Mouse (Mus musculus) hindbrain, postnatal 0 days (tissue): ENCODE data around the gene Ebi3. TPM values are rescaled to one million over a fixed set of nuclear protein-coding genes. Genes with fewer than 3 reads are reported as not detected.

ENCODE experiments used
- ATAC-seq: fragments of 200-750 bp; cut with Nextera tagmentation; 2 replicates; pipeline ENCODE4 v1.8.0; 2017; ENCODE audit warnings: mild to moderate bottlenecking, moderate TSS enrichment, moderate library complexity
- DNase-seq: peaks from one replicate; pipeline ENCODE4 v3.0.0-alpha.2; 2015; ENCODE audit warnings: low spot score
- H3K27ac ChIP-seq: fragments of 300-500 bp; sonication (generic); 2 replicates; pipeline ENCODE4 v1.5.1; 2014; ENCODE audit warnings: mild to moderate bottlenecking
- H3K27me3 ChIP-seq: fragments of 300-500 bp; sonication (generic); 2 replicates; pipeline ENCODE4 v1.6.1; 2014; ENCODE audit warnings: low read length, mixed read lengths; ENCODE audit not compliant: insufficient read depth
- H3K36me3 ChIP-seq: fragments of 300-500 bp; sonication (generic); 2 replicates; pipeline ENCODE4 v1.6.1; 2014; ENCODE audit warnings: low read length, mixed read lengths; ENCODE audit not compliant: insufficient read depth
- H3K4me1 ChIP-seq: fragments of 300-500 bp; sonication (generic); 2 replicates; pipeline ENCODE4 v1.6.1; 2014; ENCODE audit warnings: antibody characterized with exemption, low read length, mixed read lengths; ENCODE audit not compliant: insufficient read depth
- H3K4me2 ChIP-seq: fragments of 300-500 bp; sonication (generic); 2 replicates; pipeline ENCODE4 v1.6.1; 2014; ENCODE audit warnings: low read depth, mild to moderate bottlenecking, low read length, moderate library complexity, mixed read lengths
- H3K4me3 ChIP-seq: fragments of 300-500 bp; sonication (generic); 2 replicates; pipeline ENCODE4 v1.5.1; 2014; ENCODE audit warnings: low read length
- H3K9ac ChIP-seq: fragments of 300-500 bp; sonication (generic); replicated peaks from 2 replicates; pipeline ENCODE4 v1.6.1; 2014; ENCODE audit warnings: mild to moderate bottlenecking, low read length, moderate library complexity, mixed read lengths
- H3K9me3 ChIP-seq: fragments of 300-500 bp; sonication (generic); 2 replicates; pipeline ENCODE4 v1.6.1; 2016; ENCODE audit warnings: low read length, mixed read lengths
- CTCF ChIP-seq: IDR thresholded peaks from 2 replicates; pipeline ENCODE4 v1.5.1; 2016; ENCODE audit warnings: antibody characterized with exemption, control low read depth, low read depth
- WGBS: fragments of 180-500 bp; shearing (Covaris S2); extraction: QIAGEN DNeasy Blood & Tissue Kit; methylation state at CpG from one replicate; pipeline ENCODE4 v1.1.7; 2014; 5-methylcytosine and 5-hydroxymethylcytosine counted together
- polyA plus RNA-seq: library from polyadenylated mRNA; unstranded; fragments of >200 nt; fragmentation: Nextera tagmentation; extraction: Ambion mirVana; gene quantifications from 2 replicates; pipeline ENCODE4 v1.2.1, GENCODE M21; 2015
- total RNA-seq: library from RNA; depleted of rRNA; stranded (reverse); fragments of >200 nt; gene quantifications from 2 replicates; pipeline ENCODE4 v1.2.3, GENCODE M21; 2014; rRNA removed

Ebi3 gene
- total and polyA plus RNA-seq, 2 experiments from 2014 or later, result 3.8 to 7.3 TPM

GRCm38 (mm10) chr17:55996007-55996406 is 43.6 kb downstream of the Ebi3 start:
- no peak overlapping the region for H3K27ac ChIP-seq
- H3K4me1 ChIP-seq, result no peaks in the 10 kb centered on the region
- 0 out of 2 replicates have a peak, but pooled peaks cover 5% of the 10 kb centered on the region for H3K27me3 ChIP-seq
- no peak overlapping the region for H3K4me2 ChIP-seq
- no peak for DNase-seq
- peaks cover 6% of the 10 kb centered on the region for H3K36me3 ChIP-seq
- H3K9me3 ChIP-seq, result no peaks in the 10 kb centered on the region
- no peak for TF ChIP-seq CTCF
- WGBS, result 79% methylated on average over 15 of the region's 15 CpGs
- H3K9ac ChIP-seq, result no peak overlapping the region
- no peak for ATAC-seq
- H3K4me3 ChIP-seq, result no peak overlapping the region

DNA sequence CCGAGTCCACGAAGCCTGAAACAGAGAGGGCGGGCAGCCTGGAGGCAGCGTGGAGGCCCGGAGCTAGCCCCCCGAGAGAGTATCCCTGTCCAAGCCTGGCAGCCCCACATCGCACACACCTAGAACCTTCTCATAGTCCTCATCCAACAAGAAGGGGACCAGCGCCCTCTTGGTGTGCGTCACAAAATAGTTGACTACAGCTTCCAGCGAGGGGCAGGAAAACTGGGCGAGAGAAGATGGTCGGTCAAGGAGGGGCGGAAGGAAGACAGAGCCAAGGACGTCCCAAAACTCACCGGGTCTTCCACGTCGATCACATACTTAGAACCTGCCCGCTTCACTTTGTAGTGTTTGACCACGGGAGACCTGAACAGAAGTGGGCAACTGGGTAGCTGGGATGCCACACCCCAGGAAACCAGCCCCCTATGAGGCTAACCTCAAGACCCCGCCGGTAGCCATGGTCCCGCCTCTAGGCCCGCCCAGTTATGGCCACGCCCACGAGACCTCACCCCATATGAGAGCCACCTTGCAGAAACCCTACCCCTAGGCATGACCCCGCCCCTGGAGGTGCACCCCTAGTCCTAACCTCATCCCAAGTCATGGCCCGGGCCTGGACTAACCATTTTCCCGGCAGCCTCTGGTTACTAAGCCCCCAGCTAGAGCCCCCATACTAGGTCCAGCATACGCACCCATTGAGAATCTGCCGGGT is 47.5 kb downstream of the Ebi3 start:
- Histone ChIP-seq H3K4me3 (no peak overlapping the region), H3K4me2 (peak overlapping the region; percentile 19; the same call in 1 of the 2 replicates), H3K9me3 (no peaks in the 10 kb centered on the region), H3K27ac (no peak overlapping the region), H3K27me3 (0 out of 2 replicates have a peak, but pooled peaks cover 5% of the 10 kb centered on the region), H3K36me3 (peaks cover 3% of the 10 kb centered on the region; the same call in 1 of the 2 replicates), H3K4me1 (no peaks in the 10 kb centered on the region), H3K9ac (no peak overlapping the region)
- DNase-seq, result no peak
- TF ChIP-seq CTCF, result no peak; the same call in 1 of the 2 replicates
- 12% methylated on average over 30 of the region's 30 CpGs for WGBS
- peak; percentile 25; the same call in 1 of the 2 replicates for ATAC-seq

- TF ChIP-seq CTCF, result no peak
- DNase-seq (no peak), ATAC-seq (no peak)
- no peak overlapping the region for H3K4me3 ChIP-seq
- no peaks in the 10 kb centered on the region for H3K36me3 ChIP-seq
- H3K9ac ChIP-seq, result no peak overlapping the region
- H3K9me3 ChIP-seq, result no peaks in the 10 kb centered on the region
- H3K27me3 ChIP-seq, result 0 out of 2 replicates have a peak, but pooled peaks cover 5% of the 10 kb centered on the region
- no peaks in the 10 kb centered on the region for H3K4me1 ChIP-seq
- no peak overlapping the region for H3K27ac ChIP-seq
- H3K4me2 ChIP-seq, result no peak overlapping the region
- 76% methylated on average over 3 of the region's 3 CpGs for WGBS
Measured at GRCm38 (mm10) chr17:56003000-56003399, 50.6 kb downstream of the Ebi3 start.

DNA sequence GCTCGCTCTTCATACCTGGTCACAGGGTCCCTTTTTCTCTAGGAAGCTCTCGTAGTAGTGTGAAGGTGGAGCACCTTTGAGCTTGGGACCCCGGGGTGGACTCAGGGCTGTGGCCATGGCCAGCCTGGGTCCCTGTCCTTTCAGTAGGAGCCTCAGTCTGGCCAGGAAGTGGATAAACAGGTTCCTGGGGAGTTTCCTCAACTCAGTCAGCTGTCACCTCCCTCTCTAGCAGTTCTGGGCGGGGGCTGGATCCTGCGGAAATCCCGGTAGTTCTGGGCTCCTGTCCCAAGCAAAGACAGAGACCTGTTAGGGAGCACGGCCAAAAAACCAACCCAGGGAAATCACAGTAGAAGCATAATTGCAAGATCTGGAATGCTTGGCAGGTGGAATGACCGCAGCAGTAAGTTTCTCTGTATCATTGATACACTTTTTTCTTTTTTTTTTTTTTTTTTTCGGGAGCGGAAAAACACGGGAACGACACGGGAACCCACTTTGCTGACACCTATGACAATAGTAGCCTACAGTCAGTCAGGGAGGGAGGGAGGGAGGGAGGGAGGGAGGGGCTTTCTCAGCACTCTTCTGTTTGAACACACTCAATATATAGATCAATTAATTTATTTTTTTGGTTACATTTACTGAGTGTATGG is 53.1 kb downstream of the Ebi3 start, which contains the start of the genes Stap2 and Mpnd:
Stap2 (minus strand) TSS at position 170 of the 647 bp plus-strand sequence.
Mpnd (plus strand) TSS at position 297 of the 647 bp plus-strand sequence.
- Histone ChIP-seq H3K4me1 (peaks cover 9% of the 10 kb centered on the region), H3K9ac (no peak within 1 kb of the TSS), H3K27ac (no peak within 1 kb of the TSS), H3K4me2 (no peak within 1 kb of the TSS), H3K4me3 (no peak within 1 kb of the TSS), H3K27me3 (0 out of 2 replicates have a peak, but pooled peaks cover 3% of the 10 kb centered on the region), H3K36me3 (no peaks in the 10 kb centered on the region), H3K9me3 (no peaks in the 10 kb centered on the region)
- DNase-seq (peak; percentile 54), ATAC-seq (no peak)
- no peak for TF ChIP-seq CTCF
- 48% methylated on average over 10 of the region's 13 CpGs for WGBS

Other genes starting within 250 kb of the Ebi3 start
- gene Pot1b, start 240.0 kb upstream of the Ebi3 start, total RNA-seq, result 7.8 and 10.8 TPM in 2 replicates
- gene Pot1b, start 240.0 kb upstream of the Ebi3 start, polyA plus RNA-seq, result 2.4 and 2.7 TPM in 2 replicates
- 0.16 TPM in 1 of 2 replicates, not detected in the other for gene Adgre4, start 202.7 kb upstream of the Ebi3 start, total RNA-seq
- 0.15 and 0.19 TPM in 2 replicates for gene Adgre4, start 202.7 kb upstream of the Ebi3 start, polyA plus RNA-seq
- 3.6 and 5.1 TPM in 2 replicates for gene Zfp119a, start 73.7 kb upstream of the Ebi3 start, total RNA-seq
- gene Zfp119a, start 73.7 kb upstream of the Ebi3 start, polyA plus RNA-seq, result 6.4 and 7.4 TPM in 2 replicates
- gene Zfp959, start 60.5 kb upstream of the Ebi3 start, total RNA-seq, result 4.8 and 8.8 TPM in 2 replicates
- 7.5 and 8.9 TPM in 2 replicates for gene Zfp959, start 60.5 kb upstream of the Ebi3 start, polyA plus RNA-seq
- 1.8 and 4.3 TPM in 2 replicates for gene Zfp119b, start 3.1 kb upstream of the Ebi3 start, total RNA-seq
- gene Zfp119b, start 3.1 kb upstream of the Ebi3 start, polyA plus RNA-seq, result 5.6 and 6.8 TPM in 2 replicates
- gene Yju2, start 6.5 kb downstream of the Ebi3 start, total RNA-seq, result 6.8 and 18.3 TPM in 2 replicates
- gene Yju2, start 6.5 kb downstream of the Ebi3 start, polyA plus RNA-seq, result 16.7 and 19.4 TPM in 2 replicates
- 233 and 250 TPM in 2 replicates for gene Shd, start 17.8 kb downstream of the Ebi3 start, total RNA-seq
- 150 and 152 TPM in 2 replicates for gene Shd, start 17.8 kb downstream of the Ebi3 start, polyA plus RNA-seq
- gene Fsd1, start 33.9 kb downstream of the Ebi3 start, total RNA-seq, result 136 and 140 TPM in 2 replicates
- 178 and 193 TPM in 2 replicates for gene Fsd1, start 33.9 kb downstream of the Ebi3 start, polyA plus RNA-seq
- 5.4 and 5.9 TPM in 2 replicates for gene Stap2, start 52.9 kb downstream of the Ebi3 start, total RNA-seq
- gene Stap2, start 52.9 kb downstream of the Ebi3 start, polyA plus RNA-seq, result 4.3 and 4.6 TPM in 2 replicates
- 185 and 186 TPM in 2 replicates for gene Mpnd, start 53.1 kb downstream of the Ebi3 start, total RNA-seq
- 106 and 107 TPM in 2 replicates for gene Mpnd, start 53.1 kb downstream of the Ebi3 start, polyA plus RNA-seq
- 76.0 and 79.5 TPM in 2 replicates for gene Sh3gl1, start 84.0 kb downstream of the Ebi3 start, total RNA-seq
- 84.5 and 87.6 TPM in 2 replicates for gene Sh3gl1, start 84.0 kb downstream of the Ebi3 start, polyA plus RNA-seq
- 5.8 and 6.1 TPM in 2 replicates for gene Chaf1a, start 87.8 kb downstream of the Ebi3 start, total RNA-seq
- 4.5 and 5.3 TPM in 2 replicates for gene Chaf1a, start 87.8 kb downstream of the Ebi3 start, polyA plus RNA-seq
- gene Ubxn6, start 122.4 kb downstream of the Ebi3 start, total RNA-seq, result 92.0 and 111 TPM in 2 replicates
- gene Ubxn6, start 122.4 kb downstream of the Ebi3 start, polyA plus RNA-seq, result 75.2 and 77.7 TPM in 2 replicates
- 57.5 and 70.0 TPM in 2 replicates for gene Hdgfl2, start 127.0 kb downstream of the Ebi3 start, total RNA-seq
- 109 and 119 TPM in 2 replicates for gene Hdgfl2, start 127.0 kb downstream of the Ebi3 start, polyA plus RNA-seq
- gene Plin4, start 157.2 kb downstream of the Ebi3 start, total RNA-seq, result 0.61 and 0.99 TPM in 2 replicates
- 0.08 and 0.11 TPM in 2 replicates for gene Plin4, start 157.2 kb downstream of the Ebi3 start, polyA plus RNA-seq
- 2.2 and 3.3 TPM in 2 replicates for gene Plin5, start 165.0 kb downstream of the Ebi3 start, total RNA-seq
- gene Plin5, start 165.0 kb downstream of the Ebi3 start, polyA plus RNA-seq, result 4.1 and 4.4 TPM in 2 replicates
- gene Lrg1, start 169.4 kb downstream of the Ebi3 start, total RNA-seq, result 0.21 TPM in 1 of 2 replicates, not detected in the other
- 0.90 and 0.95 TPM in 2 replicates for gene Lrg1, start 169.4 kb downstream of the Ebi3 start, polyA plus RNA-seq
- gene Sema6b, start 187.7 kb downstream of the Ebi3 start, total RNA-seq, result 91.6 and 97.5 TPM in 2 replicates
- gene Sema6b, start 187.7 kb downstream of the Ebi3 start, polyA plus RNA-seq, result 12.9 and 13.2 TPM in 2 replicates
- gene Tnfaip8l1, start 209.8 kb downstream of the Ebi3 start, total RNA-seq, result 14.4 and 17.8 TPM in 2 replicates
- gene Tnfaip8l1, start 209.8 kb downstream of the Ebi3 start, polyA plus RNA-seq, result 6.9 and 7.1 TPM in 2 replicates
- gene Mydgf, start 231.3 kb downstream of the Ebi3 start, total RNA-seq, result 58.1 and 59.0 TPM in 2 replicates
- gene Mydgf, start 231.3 kb downstream of the Ebi3 start, polyA plus RNA-seq, result 86.6 and 86.9 TPM in 2 replicates